Mouse (Mus musculus): ENCODE data around the gene Cep19. TPM values are rescaled to one million over a fixed set of nuclear protein-coding genes. Genes with fewer than 3 reads are reported as not detected.
A peak's percentile ranks its signal among the peaks of the same experiment; 100 is the strongest.
"Not testable (repeated sequence)": the region's sequence is repeated elsewhere in the genome, so short reads cannot be mapped to it uniquely, and the experiment has no call there.

The Cep19 gene
- total RNA-seq (2021), result 1 to 10 TPM; 9.8 to 9.9 TPM

- DNase-seq, result peak; percentile 89
Observed at GRCm38 (mm10) chr16:32099638-32100150, at the start of gene Cep19, which contains the start of gene Pigx. TSS of gene Cep19 (plus strand) at chr16:32099800. TSS of gene Pigx (minus strand) at chr16:32099740.

GRCm38 (mm10) chr16:32058817-32059216, 40.8 kb upstream of the Cep19 start:
- no peak for DNase-seq

GRCm38 (mm10) chr16:32059840-32060523, 39.6 kb upstream of the Cep19 start:
- DNase-seq, result peak; percentile 13

- DNase-seq, result no peak
Observed at GRCm38 (mm10) chr16:32062226-32062625, 37.4 kb upstream of the Cep19 start.

- no peak for DNase-seq
Observed at GRCm38 (mm10) chr16:32063900-32064299, 35.7 kb upstream of the Cep19 start.

GRCm38 (mm10) chr16:32066899-32067298, 32.7 kb upstream of the Cep19 start:
- DNase-seq, result no peak

GRCm38 (mm10) chr16:32068389-32069300, 31.0 kb upstream of the Cep19 start:
- no peak for DNase-seq

GRCm38 (mm10) chr16:32070070-32070469, 29.5 kb upstream of the Cep19 start:
- DNase-seq, result not testable (repeated sequence)

- DNase-seq, result no peak
Observed at GRCm38 (mm10) chr16:32075762-32076161, 23.8 kb upstream of the Cep19 start.

- no peak for DNase-seq
Observed at GRCm38 (mm10) chr16:32076406-32076805, 23.2 kb upstream of the Cep19 start.

GRCm38 (mm10) chr16:32077648-32078407, 21.8 kb upstream of the Cep19 start:
- no peak for DNase-seq

- DNase-seq, result peak; percentile 57
Observed at GRCm38 (mm10) chr16:32078408-32078990, 21.1 kb upstream of the Cep19 start.

GRCm38 (mm10) chr16:32078991-32079511, 20.5 kb upstream of the Cep19 start, which contains the start of gene Pak2:
TSS of gene Pak2 (minus strand) at chr16:32079342.
- peak; percentile 89 for DNase-seq

GRCm38 (mm10) chr16:32087629-32088443, 11.8 kb upstream of the Cep19 start:
- peak; percentile 20 for DNase-seq

GRCm38 (mm10) chr16:32091466-32091865, 8.1 kb upstream of the Cep19 start:
- DNase-seq, result no peak

- not testable (repeated sequence) for DNase-seq
Observed at GRCm38 (mm10) chr16:32097757-32098156, 1.8 kb upstream of the Cep19 start.

- no peak for DNase-seq
Observed at GRCm38 (mm10) chr16:32098897-32099637, 533 bp upstream of the Cep19 start.

- no peak for DNase-seq
Observed at GRCm38 (mm10) chr16:32102295-32102694, 2.7 kb downstream of the Cep19 start.

GRCm38 (mm10) chr16:32105698-32106097, 6.1 kb downstream of the Cep19 start:
- DNase-seq, result no peak

Data from heart, postnatal 4 days (tissue).